Mouse (Mus musculus): ENCODE results near the gene Col28a1. TPM values are rescaled to one million over a fixed set of nuclear protein-coding genes. Genes with fewer than 3 reads are reported as not detected.
A peak's percentile ranks its signal among the peaks of the same experiment; 100 is the strongest.

The Col28a1 gene
- polyA plus RNA-seq, 1 experiment: not detected

- Histone ChIP-seq H3K4me1 (no peaks in the 10 kb centered on the region), H3K4me3 (replicated peaks) (no peak overlapping the region), H3K36me3 (replicated peaks; ENCODE audit: low read length) (no peaks in the 10 kb centered on the region), H3K27me3 (replicated peaks) (no peaks in the 10 kb centered on the region), H3K9me3 (peaks cover 5% of the 10 kb centered on the region; the same call in 1 of the 2 replicates)
- no peak for TF ChIP-seq FLI1 (IDR thresholded peaks at IDR 0.05; ENCODE audit: low read length)
Observed at GRCm38 (mm10) chr6:8128164-8128563, 64.3 kb downstream of the Col28a1 start.

GRCm38 (mm10) chr6:8126545-8126944 lies 65.9 kb downstream of the Col28a1 start:
- no peak for TF ChIP-seq GATA1 (IDR thresholded peaks at IDR 0.05; ENCODE audit: borderline replicate concordance, low read length)
- TF ChIP-seq FLI1 (IDR thresholded peaks at IDR 0.05; ENCODE audit: low read length): no peak
- H3K9me3 ChIP-seq: peaks cover 5% of the 10 kb centered on the region; the same call in 1 of the 2 replicates
- H3K4me1 ChIP-seq: no peaks in the 10 kb centered on the region
- H3K36me3 ChIP-seq (replicated peaks; ENCODE audit: low read length): no peaks in the 10 kb centered on the region
- no peak overlapping the region for H3K4me3 ChIP-seq (replicated peaks)
- H3K27me3 ChIP-seq (replicated peaks): no peaks in the 10 kb centered on the region

- H3K4me3 ChIP-seq (replicated peaks): no peak overlapping the region
- TF ChIP-seq FLI1 (IDR thresholded peaks at IDR 0.05; ENCODE audit: low read length) (no peak), GATA1 (IDR thresholded peaks at IDR 0.05; ENCODE audit: borderline replicate concordance, low read length) (no peak)
- no peaks in the 10 kb centered on the region for H3K27me3 ChIP-seq (replicated peaks)
- peaks cover 4% of the 10 kb centered on the region; the same call in 1 of the 2 replicates for H3K9me3 ChIP-seq
- H3K4me1 ChIP-seq: no peaks in the 10 kb centered on the region
- no peaks in the 10 kb centered on the region for H3K36me3 ChIP-seq (replicated peaks; ENCODE audit: low read length)
Observed at GRCm38 (mm10) chr6:8119116-8119515, 73.3 kb downstream of the Col28a1 start.

- peaks cover 4% of the 10 kb centered on the region; the same call in 1 of the 2 replicates for H3K9me3 ChIP-seq
- H3K36me3 ChIP-seq (replicated peaks; ENCODE audit: low read length): no peaks in the 10 kb centered on the region
- H3K4me3 ChIP-seq (replicated peaks): no peak overlapping the region
- TF ChIP-seq FLI1 (IDR thresholded peaks at IDR 0.05; ENCODE audit: low read length) (no peak), GATA1 (IDR thresholded peaks at IDR 0.05; ENCODE audit: borderline replicate concordance, low read length) (no peak)
- no peaks in the 10 kb centered on the region for H3K4me1 ChIP-seq
- H3K27me3 ChIP-seq (replicated peaks): no peaks in the 10 kb centered on the region
Observed at GRCm38 (mm10) chr6:8118577-8118976, 73.8 kb downstream of the Col28a1 start.

GRCm38 (mm10) chr6:8105870-8106706 lies 86.3 kb downstream of the Col28a1 start:
- TF ChIP-seq FLI1 (IDR thresholded peaks at IDR 0.05; ENCODE audit: low read length): no peak
- peak; percentile 35; the same call in 1 of the 3 replicates for TF ChIP-seq GATA1 (IDR thresholded peaks at IDR 0.05; ENCODE audit: borderline replicate concordance, low read length)
- H3K4me3 ChIP-seq (replicated peaks): peak overlapping the region; percentile 69
- no peaks in the 10 kb centered on the region for H3K9me3 ChIP-seq
- H3K36me3 ChIP-seq (replicated peaks; ENCODE audit: low read length): no peaks in the 10 kb centered on the region
- no peaks in the 10 kb centered on the region for H3K27me3 ChIP-seq (replicated peaks)
- peaks cover 11% of the 10 kb centered on the region for H3K4me1 ChIP-seq

- H3K4me3 ChIP-seq (replicated peaks): no peak overlapping the region
- peaks cover 8% of the 10 kb centered on the region for H3K4me1 ChIP-seq
- H3K36me3 ChIP-seq (replicated peaks; ENCODE audit: low read length): no peaks in the 10 kb centered on the region
- no peaks in the 10 kb centered on the region for H3K27me3 ChIP-seq (replicated peaks)
- H3K9me3 ChIP-seq: no peaks in the 10 kb centered on the region
- TF ChIP-seq GATA1 (IDR thresholded peaks at IDR 0.05; ENCODE audit: borderline replicate concordance, low read length): no peak
- no peak for TF ChIP-seq FLI1 (IDR thresholded peaks at IDR 0.05; ENCODE audit: low read length)
Observed at GRCm38 (mm10) chr6:8101224-8101623, 91.2 kb downstream of the Col28a1 start.

GRCm38 (mm10) chr6:8095856-8096255 lies 96.6 kb downstream of the Col28a1 start:
- Histone ChIP-seq H3K9me3 (no peaks in the 10 kb centered on the region), H3K4me3 (replicated peaks) (no peak overlapping the region), H3K27me3 (replicated peaks) (no peaks in the 10 kb centered on the region), H3K36me3 (replicated peaks; ENCODE audit: low read length) (no peaks in the 10 kb centered on the region), H3K4me1 (no peaks in the 10 kb centered on the region)
- no peak for TF ChIP-seq GATA1 (IDR thresholded peaks at IDR 0.05; ENCODE audit: borderline replicate concordance, low read length)
- no peak for TF ChIP-seq FLI1 (IDR thresholded peaks at IDR 0.05; ENCODE audit: low read length)

- H3K4me3 ChIP-seq (replicated peaks): no peak overlapping the region
- no peaks in the 10 kb centered on the region for H3K4me1 ChIP-seq
- no peaks in the 10 kb centered on the region for H3K36me3 ChIP-seq (replicated peaks; ENCODE audit: low read length)
- H3K9me3 ChIP-seq: no peaks in the 10 kb centered on the region
- no peak for TF ChIP-seq GATA1 (IDR thresholded peaks at IDR 0.05; ENCODE audit: borderline replicate concordance, low read length)
- TF ChIP-seq FLI1 (IDR thresholded peaks at IDR 0.05; ENCODE audit: low read length): no peak
- no peaks in the 10 kb centered on the region for H3K27me3 ChIP-seq (replicated peaks)
Observed at GRCm38 (mm10) chr6:8094160-8094953, 98.1 kb downstream of the Col28a1 start.

- Histone ChIP-seq H3K4me1 (no peaks in the 10 kb centered on the region), H3K4me3 (replicated peaks) (no peak overlapping the region), H3K9me3 (no peaks in the 10 kb centered on the region), H3K27me3 (replicated peaks) (no peaks in the 10 kb centered on the region), H3K36me3 (replicated peaks; ENCODE audit: low read length) (no peaks in the 10 kb centered on the region)
- no peak for TF ChIP-seq FLI1 (IDR thresholded peaks at IDR 0.05; ENCODE audit: low read length)
- no peak for TF ChIP-seq GATA1 (IDR thresholded peaks at IDR 0.05; ENCODE audit: borderline replicate concordance, low read length)
Observed at GRCm38 (mm10) chr6:8093556-8093955, 98.9 kb downstream of the Col28a1 start.

GRCm38 (mm10) chr6:8086847-8087246 lies 105.6 kb downstream of the Col28a1 start:
- TF ChIP-seq GATA1 (IDR thresholded peaks at IDR 0.05; ENCODE audit: borderline replicate concordance, low read length): no peak
- TF ChIP-seq FLI1 (IDR thresholded peaks at IDR 0.05; ENCODE audit: low read length): no peak
- H3K4me3 ChIP-seq (replicated peaks): no peak overlapping the region
- H3K9me3 ChIP-seq: no peaks in the 10 kb centered on the region
- H3K4me1 ChIP-seq: no peaks in the 10 kb centered on the region
- H3K36me3 ChIP-seq (replicated peaks; ENCODE audit: low read length): no peaks in the 10 kb centered on the region
- H3K27me3 ChIP-seq (replicated peaks): no peaks in the 10 kb centered on the region

Measured in megakaryocyte, embryonic 14.5 days (primary cell).